Mouse (Mus musculus) neural tube, embryonic 14.5 days (tissue): ENCODE results near the gene Stfa2l1. TPM values are rescaled to one million over a fixed set of nuclear protein-coding genes. Genes with fewer than 3 reads are reported as not detected.
"Not testable (repeated sequence)": the region's sequence is repeated elsewhere in the genome, so short reads cannot be mapped to it uniquely, and the experiment has no call there.

Experiments
- ATAC-seq: fragments of 200-750 bp; cut with Nextera tagmentation; 2 replicates; pipeline ENCODE4 v1.8.0; 2017; ENCODE audit warnings: low read depth, mild to moderate bottlenecking, moderate TSS enrichment, moderate library complexity
- H3K27ac ChIP-seq: fragments of 300-500 bp; sonication (generic); 2 replicates; pipeline ENCODE4 v1.5.1; 2014; ENCODE audit warnings: low read depth, mild to moderate bottlenecking, control low read depth, low read length, moderate library complexity, mixed read lengths
- H3K27me3 ChIP-seq: fragments of 300-500 bp; sonication (generic); 2 replicates; pipeline ENCODE4 v1.6.1; 2014; ENCODE audit warnings: low read length; ENCODE audit not compliant: control insufficient read depth, insufficient read depth
- H3K36me3 ChIP-seq: fragments of 300-500 bp; sonication (generic); 2 replicates; pipeline ENCODE4 v1.6.1; 2014; ENCODE audit warnings: low read length, mixed read lengths; ENCODE audit not compliant: control insufficient read depth, insufficient read depth
- H3K4me1 ChIP-seq: fragments of 300-500 bp; sonication (generic); 2 replicates; pipeline ENCODE4 v1.6.1; 2014; ENCODE audit warnings: low read length; ENCODE audit not compliant: control insufficient read depth, insufficient read depth
- H3K4me2 ChIP-seq: fragments of 300-500 bp; sonication (generic); 2 replicates; pipeline ENCODE4 v1.6.1; 2014; ENCODE audit warnings: mild to moderate bottlenecking, low read depth, low read length, control low read depth
- H3K4me3 ChIP-seq: fragments of 300-500 bp; sonication (generic); 2 replicates; pipeline ENCODE4 v1.5.1; 2014; ENCODE audit warnings: low read depth, low read length, control low read depth, mixed read lengths
- H3K9ac ChIP-seq: fragments of 300-500 bp; sonication (generic); replicated peaks from 2 replicates; pipeline ENCODE4 v1.6.1; 2014; ENCODE audit warnings: low read depth, mild to moderate bottlenecking, control low read depth, low read length, mixed read lengths
- H3K9me3 ChIP-seq: fragments of 300-500 bp; sonication (generic); 2 replicates; pipeline ENCODE4 v1.6.1; 2016; ENCODE audit warnings: low read length; ENCODE audit not compliant: control insufficient read depth
- WGBS: fragments of 180-500 bp; shearing (Covaris S2); extraction: QIAGEN DNeasy Blood & Tissue Kit; methylation state at CpG from one replicate; pipeline ENCODE4 v1.1.7; 2014; 5-methylcytosine and 5-hydroxymethylcytosine counted together
- polyA plus RNA-seq: library from polyadenylated mRNA; unstranded; fragments of >200 nt; fragmentation: Nextera tagmentation; extraction: Ambion mirVana; gene quantifications from 2 replicates; pipeline ENCODE4 v1.2.1, GENCODE M21; 2014

The Stfa2l1 gene
- polyA plus RNA-seq = not detected in 2 replicates

- Histone ChIP-seq H3K4me3 (no peak within 1 kb of the TSS), H3K9ac (no peak within 1 kb of the TSS), H3K27me3 (no peaks in the 10 kb centered on the region), H3K9me3 (no peaks in the 10 kb centered on the region), H3K36me3 (no peaks in the 10 kb centered on the region), H3K4me1 (no peaks in the 10 kb centered on the region), H3K4me2 (no peak within 1 kb of the TSS), H3K27ac (no peak within 1 kb of the TSS)
- ATAC-seq = no peak
Observed at GRCm38 (mm10) chr16:36156402-36156975, at the start of gene Stfa2l1. TSS of gene Stfa2l1 (plus strand) at chr16:36156811.

- H3K4me3 ChIP-seq, H3K4me2 ChIP-seq, H3K27me3 ChIP-seq, ATAC-seq, H3K4me1 ChIP-seq, H3K36me3 ChIP-seq, H3K9ac ChIP-seq, H3K27ac ChIP-seq, H3K9me3 ChIP-seq: not testable (repeated sequence)
Observed at GRCm38 (mm10) chr16:36111486-36111885, 45.1 kb upstream of the Stfa2l1 start.

- H3K9ac ChIP-seq, H3K4me1 ChIP-seq, H3K4me3 ChIP-seq, H3K27ac ChIP-seq, H3K36me3 ChIP-seq, H3K27me3 ChIP-seq, H3K4me2 ChIP-seq, H3K9me3 ChIP-seq, ATAC-seq: not testable (repeated sequence)
- 94% methylated on average over 6 of the region's 6 CpGs for WGBS
Observed at GRCm38 (mm10) chr16:36115751-36116150, 40.9 kb upstream of the Stfa2l1 start.

- no peak overlapping the region for H3K9ac ChIP-seq
- H3K36me3 ChIP-seq = no peaks in the 10 kb centered on the region
- H3K27me3 ChIP-seq = no peaks in the 10 kb centered on the region
- WGBS = 91% methylated on average over 7 of the region's 7 CpGs
- no peak overlapping the region for H3K4me2 ChIP-seq
- H3K27ac ChIP-seq = no peak overlapping the region
- no peak overlapping the region for H3K4me3 ChIP-seq
- no peaks in the 10 kb centered on the region for H3K4me1 ChIP-seq
- H3K9me3 ChIP-seq = no peaks in the 10 kb centered on the region
- no peak for ATAC-seq
Observed at GRCm38 (mm10) chr16:36128092-36128491, 28.5 kb upstream of the Stfa2l1 start.

GRCm38 (mm10) chr16:36131141-36131540 is 25.5 kb upstream of the Stfa2l1 start, which contains the start of gene Csta1:
TSS of gene Csta1 (minus strand) at chr16:36131241.
- no peak for ATAC-seq
- Histone ChIP-seq H3K4me2 (no peak within 1 kb of the TSS), H3K9ac (no peak within 1 kb of the TSS), H3K9me3 (no peaks in the 10 kb centered on the region), H3K4me3 (no peak within 1 kb of the TSS), H3K27me3 (no peaks in the 10 kb centered on the region), H3K4me1 (no peaks in the 10 kb centered on the region), H3K36me3 (no peaks in the 10 kb centered on the region), H3K27ac (no peak within 1 kb of the TSS)
- 78% methylated on average over 1 of the region's 1 CpGs for WGBS

GRCm38 (mm10) chr16:36138201-36138600 is 18.4 kb upstream of the Stfa2l1 start:
- Histone ChIP-seq H3K4me1 (no peaks in the 10 kb centered on the region), H3K9ac (no peak overlapping the region), H3K4me2 (no peak overlapping the region), H3K27me3 (no peaks in the 10 kb centered on the region), H3K27ac (no peak overlapping the region), H3K9me3 (no peaks in the 10 kb centered on the region), H3K4me3 (no peak overlapping the region), H3K36me3 (no peaks in the 10 kb centered on the region)
- WGBS = 71% methylated on average over 2 of the region's 2 CpGs
- ATAC-seq = no peak

GRCm38 (mm10) chr16:36167841-36168240 is 11.2 kb downstream of the Stfa2l1 start:
- H3K4me1 ChIP-seq, H3K4me2 ChIP-seq, H3K9me3 ChIP-seq, H3K9ac ChIP-seq, H3K36me3 ChIP-seq, ATAC-seq, H3K4me3 ChIP-seq, H3K27ac ChIP-seq, H3K27me3 ChIP-seq: not testable (repeated sequence)
- WGBS = 84% methylated on average over 9 of the region's 10 CpGs

- no peaks in the 10 kb centered on the region for H3K4me1 ChIP-seq
- no peak for ATAC-seq
- H3K9me3 ChIP-seq = no peaks in the 10 kb centered on the region
- H3K4me2 ChIP-seq = no peak overlapping the region
- no peaks in the 10 kb centered on the region for H3K36me3 ChIP-seq
- no peaks in the 10 kb centered on the region for H3K27me3 ChIP-seq
- no peak overlapping the region for H3K4me3 ChIP-seq
- H3K27ac ChIP-seq = no peak overlapping the region
- H3K9ac ChIP-seq = no peak overlapping the region
Observed at GRCm38 (mm10) chr16:36176108-36176507, 19.5 kb downstream of the Stfa2l1 start.

GRCm38 (mm10) chr16:36179910-36180309 is 23.3 kb downstream of the Stfa2l1 start:
- Histone ChIP-seq H3K4me2 (no peak overlapping the region), H3K4me3 (no peak overlapping the region), H3K27me3 (no peaks in the 10 kb centered on the region), H3K4me1 (no peaks in the 10 kb centered on the region), H3K36me3 (no peaks in the 10 kb centered on the region), H3K9ac (no peak overlapping the region), H3K27ac (no peak overlapping the region), H3K9me3 (no peaks in the 10 kb centered on the region)
- ATAC-seq = no peak
- 92% methylated on average over 2 of the region's 2 CpGs for WGBS
